Mouse (Mus musculus) heart, embryonic 14.5 days (tissue): ENCODE results near the gene Usp47. TPM values are rescaled to one million over a fixed set of nuclear protein-coding genes. Genes with fewer than 3 reads are reported as not detected.
"Not testable (repeated sequence)": the region's sequence is repeated elsewhere in the genome, so short reads cannot be mapped to it uniquely, and the experiment has no call there.

Experiments used
- ATAC-seq: fragments of 200-750 bp; cut with Nextera tagmentation; 2 replicates; pipeline ENCODE4 v1.8.0; 2017; ENCODE audit warnings: low read depth, moderate TSS enrichment; ENCODE audit not compliant: insufficient number of reproducible peaks, insufficient read depth, low FRiP score
- H3K27ac ChIP-seq, 2 experiments: fragments of 200-500 bp in 1 of 2; fragments of 300-500 bp in 1 of 2; sonication (generic) in 1 of 2; replicated peaks in 1 of 2; 2 replicates each; pipeline ENCODE4 v1.5.1; 2012 to 2014; ENCODE audit warnings: low read depth in 2 of 2, low read length in 2 of 2, control low read depth in 1 of 2, mild to moderate bottlenecking in 1 of 2, mixed read lengths in 1 of 2; ENCODE audit not compliant: control insufficient read depth in 1 of 2, insufficient read depth in 1 of 2
- H3K27me3 ChIP-seq: fragments of 300-500 bp; sonication (generic); 2 replicates; pipeline ENCODE4 v1.6.1; 2014; ENCODE audit warnings: mild to moderate bottlenecking, low read length, control low read depth; ENCODE audit not compliant: control insufficient read depth, insufficient read depth
- H3K36me3 ChIP-seq: fragments of 300-500 bp; sonication (generic); 2 replicates; pipeline ENCODE4 v1.6.1; 2014; ENCODE audit warnings: mild to moderate bottlenecking, control low read depth, low read length, mixed read lengths; ENCODE audit not compliant: control insufficient read depth, insufficient read depth
- H3K4me1 ChIP-seq, 2 experiments: fragments of 200-500 bp in 1 of 2; fragments of 300-500 bp in 1 of 2; sonication (generic) in 1 of 2; 2 replicates each; pipeline ENCODE4 v1.6.1; 2012 to 2014; ENCODE audit warnings: low read length in 2 of 2, control low read depth in 1 of 2, mixed read lengths in 1 of 2; ENCODE audit not compliant: control insufficient read depth in 2 of 2, insufficient read depth in 2 of 2
- H3K4me2 ChIP-seq: fragments of 300-500 bp; sonication (generic); 2 replicates; pipeline ENCODE4 v1.6.1; 2014; ENCODE audit warnings: mild to moderate bottlenecking, low read length
- H3K4me3 ChIP-seq, 2 experiments: fragments of 200-500 bp in 1 of 2; fragments of 300-500 bp in 1 of 2; sonication (generic) in 1 of 2; 2 replicates each; pipeline ENCODE4 v1.5.1; 2012 to 2014; ENCODE audit warnings: low read length in 2 of 2, mild to moderate bottlenecking in 2 of 2, control low read depth in 1 of 2, low read depth in 1 of 2, moderate library complexity in 1 of 2; ENCODE audit not compliant: control insufficient read depth in 1 of 2, insufficient read depth in 1 of 2
- H3K9ac ChIP-seq: fragments of 300-500 bp; sonication (generic); 2 replicates; pipeline ENCODE4 v1.6.1; 2014; ENCODE audit warnings: mild to moderate bottlenecking, low read length
- H3K9me3 ChIP-seq: fragments of 300-500 bp; sonication (generic); 2 replicates; pipeline ENCODE4 v1.6.1; 2016; ENCODE audit warnings: low read length, control low read depth; ENCODE audit not compliant: control insufficient read depth
- WGBS: fragments of 180-500 bp; shearing (Covaris S2); extraction: QIAGEN DNeasy Blood & Tissue Kit; methylation state at CpG from one replicate; pipeline ENCODE4 v1.1.7; 2014; 5-methylcytosine and 5-hydroxymethylcytosine counted together
- polyA plus RNA-seq: library from polyadenylated mRNA; unstranded; fragments of >200 nt; fragmentation: Nextera tagmentation; extraction: Ambion mirVana; gene quantifications from 2 replicates; pipeline ENCODE4 v1.2.1, GENCODE M21; 2014

The Usp47 gene
- polyA plus RNA-seq, 1 experiment from 2014 or later: 77.7 TPM

- Histone ChIP-seq H3K9ac (no peak overlapping the region), H3K27ac (no peak overlapping the region), H3K4me3 (no peak overlapping the region), H3K27me3 (no peaks in the 10 kb centered on the region), H3K4me1 (no peaks in the 10 kb centered on the region), H3K4me2 (no peak overlapping the region), H3K9me3 (no peaks in the 10 kb centered on the region), H3K36me3 (peaks cover 50% of the 10 kb centered on the region)
- 78% methylated on average over 8 of the region's 8 CpGs for WGBS
- no peak for ATAC-seq
These were observed 32.8 kb downstream of the Usp47 start for GRCm38 (mm10) chr7:112055901-112056625.

- no peak overlapping the region for H3K9ac ChIP-seq
- H3K4me1 ChIP-seq: peaks cover 0 to 3% of the 10 kb centered on the region in 2 experiments; a peak in 1 of 4 replicates
- H3K9me3 ChIP-seq: no peaks in the 10 kb centered on the region
- H3K27me3 ChIP-seq: no peaks in the 10 kb centered on the region
- no peak overlapping the region for H3K4me2 ChIP-seq
- WGBS: 63% methylated on average over 5 of the region's 5 CpGs
- H3K27ac ChIP-seq: no peak overlapping the region
- no peak for ATAC-seq
- no peak overlapping the region for H3K4me3 ChIP-seq
- H3K36me3 ChIP-seq: peaks cover 71% of the 10 kb centered on the region
These were observed 51.6 kb downstream of the Usp47 start for GRCm38 (mm10) chr7:112074868-112075267.

- ATAC-seq: no peak
These were observed 59.3 kb downstream of the Usp47 start for GRCm38 (mm10) chr7:112082636-112083035.

DNA sequence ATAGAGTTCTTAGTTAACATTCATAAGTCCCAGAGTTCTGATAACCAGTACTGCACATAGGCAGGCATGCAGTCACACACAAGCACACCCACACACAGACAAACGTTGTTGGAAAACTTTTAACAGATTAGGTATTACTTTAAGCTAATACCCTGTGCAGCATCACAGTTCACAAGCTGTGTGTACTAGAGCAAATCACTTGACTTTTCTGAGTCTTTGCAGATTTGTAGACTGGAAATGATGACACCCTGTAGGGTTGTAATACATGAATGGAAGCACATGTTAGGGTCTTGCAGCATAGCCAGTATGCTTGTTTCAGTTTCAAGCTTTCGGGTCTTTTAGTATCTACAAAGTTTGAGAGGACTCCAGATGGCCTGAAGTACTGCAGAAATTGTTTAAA lies 60.9 kb downstream of the Usp47 start:
- Histone ChIP-seq H3K9ac (no peak overlapping the region), H3K4me1 (no peaks in the 10 kb centered on the region), H3K27me3 (no peaks in the 10 kb centered on the region), H3K9me3 (no peaks in the 10 kb centered on the region), H3K27ac (no peak overlapping the region), H3K36me3 (peaks cover 84% of the 10 kb centered on the region), H3K4me3 (no peak overlapping the region), H3K4me2 (no peak overlapping the region)
- ATAC-seq: no peak
- 74% methylated on average over 2 of the region's 2 CpGs for WGBS

More at GRCm38 (mm10) chr7:112082636-112083035, 59.3 kb downstream of the Usp47 start:
- H3K27me3 ChIP-seq: no peaks in the 10 kb centered on the region
- H3K27ac ChIP-seq: no peak overlapping the region
- H3K4me3 ChIP-seq: no peak overlapping the region
- H3K36me3 ChIP-seq: peaks cover 86% of the 10 kb centered on the region
- no peak overlapping the region for H3K4me2 ChIP-seq
- WGBS: 83% methylated on average over 1 of the region's 1 CpGs
- no peak overlapping the region for H3K9ac ChIP-seq
- no peaks in the 10 kb centered on the region for H3K9me3 ChIP-seq
- H3K4me1 ChIP-seq: no peaks in the 10 kb centered on the region

- WGBS: 37% methylated on average over 4 of the region's 4 CpGs
- H3K27ac ChIP-seq: no peak overlapping the region
- H3K4me1 ChIP-seq: no peaks in the 10 kb centered on the region
- H3K4me2 ChIP-seq: no peak overlapping the region
- peaks cover 85% of the 10 kb centered on the region for H3K36me3 ChIP-seq
- ATAC-seq: peak; percentile 69; the same call in 1 of the 2 replicates
- no peaks in the 10 kb centered on the region for H3K27me3 ChIP-seq
- H3K4me3 ChIP-seq: no peak overlapping the region
- no peaks in the 10 kb centered on the region for H3K9me3 ChIP-seq
- no peak overlapping the region for H3K9ac ChIP-seq
These were observed 61.8 kb downstream of the Usp47 start for GRCm38 (mm10) chr7:112085062-112085461.

DNA sequence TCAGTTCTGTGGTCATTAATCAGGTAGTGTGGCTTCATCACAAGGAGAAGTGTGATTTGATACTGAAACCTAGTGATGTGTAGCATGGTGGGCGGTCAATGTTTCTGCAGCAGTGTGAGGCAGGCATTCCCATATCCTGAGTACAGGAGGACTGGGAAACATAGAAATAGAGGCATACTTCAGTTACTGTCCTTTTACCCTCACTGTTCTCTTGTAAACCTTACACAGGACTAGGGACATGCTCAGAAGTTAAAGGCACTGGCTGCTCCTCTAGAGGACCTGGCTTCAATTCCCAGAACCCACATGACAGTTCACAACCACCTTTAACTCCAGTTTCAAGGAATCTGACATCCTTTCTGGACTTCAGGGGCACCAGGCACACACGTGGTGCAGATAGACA lies 62.9 kb downstream of the Usp47 start:
- no peak for ATAC-seq
- H3K4me1 ChIP-seq: no peaks in the 10 kb centered on the region
- no peaks in the 10 kb centered on the region for H3K9me3 ChIP-seq
- H3K9ac ChIP-seq: no peak overlapping the region
- 90% methylated on average over 2 of the region's 2 CpGs for WGBS
- no peak overlapping the region for H3K27ac ChIP-seq
- peaks cover 85% of the 10 kb centered on the region for H3K36me3 ChIP-seq
- H3K4me3 ChIP-seq: no peak overlapping the region
- H3K27me3 ChIP-seq: no peaks in the 10 kb centered on the region
- no peak overlapping the region for H3K4me2 ChIP-seq

DNA sequence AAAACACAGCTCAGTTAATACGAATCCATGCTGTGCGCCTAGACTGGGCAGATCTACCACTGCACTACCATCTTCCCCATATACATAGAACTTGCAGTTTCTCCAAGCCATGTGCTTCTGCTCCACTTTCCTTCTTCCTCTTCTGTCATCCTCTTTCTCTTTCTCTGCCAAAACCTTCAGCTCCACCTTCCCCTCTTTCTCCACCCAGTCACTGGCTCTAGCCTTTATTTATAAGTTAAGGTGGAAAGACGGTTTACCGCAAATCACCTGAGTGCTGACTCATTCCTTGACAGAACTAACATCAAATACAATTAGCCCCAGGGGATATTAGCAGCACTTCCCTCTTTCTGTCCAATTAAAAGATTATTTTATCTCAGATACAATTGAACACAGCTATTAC lies 71.6 kb downstream of the Usp47 start:
- not testable (repeated sequence) for H3K4me3 ChIP-seq, ATAC-seq, H3K4me1 ChIP-seq, H3K9ac ChIP-seq, H3K4me2 ChIP-seq, H3K27ac ChIP-seq, H3K27me3 ChIP-seq, H3K9me3 ChIP-seq
- 94% methylated on average over 4 of the region's 4 CpGs for WGBS
- H3K36me3 ChIP-seq: peaks cover 99% of the 10 kb centered on the region

DNA sequence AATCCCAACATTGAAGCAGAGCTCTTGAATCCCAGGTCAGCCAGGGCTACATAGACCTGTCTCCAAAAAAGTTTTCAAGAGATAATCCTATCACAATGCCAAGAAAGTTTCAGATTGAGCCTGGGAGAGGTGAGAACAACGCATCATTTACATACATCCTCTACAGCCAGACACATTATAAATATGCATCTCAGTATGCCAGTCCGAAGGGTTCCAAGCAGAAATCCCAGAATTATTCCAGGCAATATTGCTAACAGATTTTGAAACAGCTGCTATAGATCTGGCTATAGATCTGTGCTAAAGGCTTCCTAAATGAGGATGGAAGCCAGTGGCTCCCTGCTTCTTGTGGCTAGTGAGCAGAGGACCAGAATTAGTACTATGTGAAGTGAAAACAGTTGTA lies 77.6 kb downstream of the Usp47 start:
- Histone ChIP-seq H3K4me3 (no peak overlapping the region), H3K9me3 (no peaks in the 10 kb centered on the region), H3K36me3 (peaks cover 99% of the 10 kb centered on the region), H3K27me3 (no peaks in the 10 kb centered on the region), H3K9ac (no peak overlapping the region), H3K27ac (no peak overlapping the region), H3K4me2 (no peak overlapping the region), H3K4me1 (no peaks in the 10 kb centered on the region)
- WGBS: 95% methylated on average over 2 of the region's 2 CpGs
- ATAC-seq: no peak
